Mouse (Mus musculus) cortical plate, adult 2 months (tissue): ENCODE measurements at regions not wholly inside any gene's neighbourhood (a gene's known extent, or its start where the extent isn't known, plus 50 kb on each side); places are given as distances from the start of the nearest gene placed in this dataset.

Experiments
- H3K27ac ChIP-seq: fragments of 200-500 bp; 2 replicates; pipeline ENCODE4 v1.5.1; 2012; ENCODE audit warnings: low read length, control low read depth, inconsistent platforms; ENCODE audit not compliant: insufficient read depth
- H3K4me1 ChIP-seq: fragments of 200-500 bp; 2 replicates; pipeline ENCODE4 v1.6.1; 2011; ENCODE audit warnings: low read length; ENCODE audit not compliant: control insufficient read depth, insufficient read depth
- H3K4me3 ChIP-seq: fragments of 200-500 bp; 2 replicates; pipeline ENCODE4 v1.5.1; 2011; ENCODE audit warnings: mild to moderate bottlenecking, low read length, control low read depth; ENCODE audit not compliant: insufficient read depth
- CTCF ChIP-seq: fragments of 200-500 bp; IDR thresholded peaks from 2 replicates; pipeline ENCODE4 v1.5.1; 2011; ENCODE audit warnings: mild to moderate bottlenecking, control low read depth, low read length; ENCODE audit not compliant: insufficient read depth; ENCODE audit errors: extremely low read depth
- POLR2A ChIP-seq: fragments of 200-500 bp; IDR thresholded peaks from 2 replicates; pipeline ENCODE4 v1.6.1; 2011; ENCODE audit warnings: mild to moderate bottlenecking, low read length, control low read depth; ENCODE audit not compliant: insufficient read depth; ENCODE audit errors: extremely low read depth

GRCm38 (mm10) chr3:38008321-38008720 is 284.0 kb upstream of the Gm5148 start:
- TF ChIP-seq POLR2A (no peak), CTCF (no peak)
- no peak overlapping the region for H3K27ac ChIP-seq
- no peaks in the 10 kb centered on the region for H3K4me1 ChIP-seq
- H3K4me3 ChIP-seq, result no peak overlapping the region

GRCm38 (mm10) chr3:38007626-38008025 is 283.3 kb upstream of the Gm5148 start:
- no peaks in the 10 kb centered on the region for H3K4me1 ChIP-seq
- no peak overlapping the region for H3K4me3 ChIP-seq
- no peak for TF ChIP-seq POLR2A
- no peak for TF ChIP-seq CTCF
- H3K27ac ChIP-seq, result no peak overlapping the region

DNA sequence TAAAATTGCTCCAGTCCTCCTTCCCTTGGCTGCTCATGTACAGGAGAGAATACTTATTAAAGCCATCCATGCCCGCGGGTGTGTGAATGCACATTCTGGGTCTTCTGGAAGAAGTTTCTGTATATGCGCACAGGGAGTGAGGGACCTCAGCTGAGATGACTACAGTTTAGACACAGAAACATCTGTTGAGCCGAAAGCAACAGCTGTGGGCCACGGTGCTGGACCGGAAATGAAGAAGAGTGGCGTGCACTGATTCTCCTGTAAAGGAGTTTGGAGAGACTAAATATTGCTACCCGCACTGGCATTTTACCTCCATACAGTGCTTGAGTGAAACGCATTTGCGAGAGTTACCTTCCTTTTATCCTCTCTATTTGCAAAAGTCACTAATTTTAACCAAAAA is 278.0 kb upstream of the Gm5148 start:
- Histone ChIP-seq H3K4me3 (no peak overlapping the region), H3K4me1 (no peaks in the 10 kb centered on the region), H3K27ac (no peak overlapping the region)
- TF ChIP-seq POLR2A (no peak), CTCF (no peak)

- Histone ChIP-seq H3K27ac (no peak overlapping the region), H3K4me3 (no peak overlapping the region), H3K4me1 (no peaks in the 10 kb centered on the region)
- TF ChIP-seq POLR2A (no peak), CTCF (no peak)
Observed at GRCm38 (mm10) chr3:37999779-38000178, 275.5 kb upstream of the Gm5148 start.

DNA sequence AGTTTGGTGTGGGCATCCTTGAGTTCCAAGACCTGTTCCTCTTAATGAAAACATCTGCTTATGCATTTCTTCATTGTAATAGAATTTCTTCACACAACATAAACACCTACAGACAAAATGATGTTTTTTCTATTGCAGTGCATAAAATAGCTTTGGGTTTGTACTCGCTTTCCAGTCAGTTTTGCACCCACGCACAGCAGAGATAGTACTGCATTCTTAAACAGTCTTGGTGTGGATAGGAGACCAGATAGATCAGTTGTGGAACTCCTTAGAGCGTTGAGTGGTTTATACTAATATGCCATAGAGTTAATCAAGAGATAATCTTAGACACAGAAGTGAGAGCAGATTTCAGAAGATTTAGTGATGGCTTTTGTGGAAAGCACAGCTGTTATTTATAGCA is 273.7 kb upstream of the Gm5148 start:
- Histone ChIP-seq H3K4me1 (no peaks in the 10 kb centered on the region), H3K27ac (no peak overlapping the region), H3K4me3 (no peak overlapping the region)
- TF ChIP-seq CTCF, result no peak
- no peak for TF ChIP-seq POLR2A

- H3K27ac ChIP-seq, result no peak overlapping the region
- H3K4me1 ChIP-seq, result no peaks in the 10 kb centered on the region
- TF ChIP-seq CTCF (no peak), POLR2A (no peak)
- no peak overlapping the region for H3K4me3 ChIP-seq
Observed at GRCm38 (mm10) chr3:37989992-37990391, 265.7 kb upstream of the Gm5148 start.

- TF ChIP-seq CTCF (no peak), POLR2A (no peak)
- Histone ChIP-seq H3K4me1 (no peaks in the 10 kb centered on the region), H3K27ac (no peak overlapping the region), H3K4me3 (no peak overlapping the region)
Observed at GRCm38 (mm10) chr3:37987775-37988505, 263.6 kb upstream of the Gm5148 start.

GRCm38 (mm10) chr3:37987007-37987774 is 262.9 kb upstream of the Gm5148 start:
- H3K27ac ChIP-seq, result no peak overlapping the region
- H3K4me3 ChIP-seq, result no peak overlapping the region
- no peaks in the 10 kb centered on the region for H3K4me1 ChIP-seq
- no peak for TF ChIP-seq POLR2A

- Histone ChIP-seq H3K4me1 (no peaks in the 10 kb centered on the region), H3K27ac (no peak overlapping the region), H3K4me3 (no peak overlapping the region)
- TF ChIP-seq CTCF, result no peak
- TF ChIP-seq POLR2A, result no peak
Observed at GRCm38 (mm10) chr3:37984706-37985105, 260.4 kb upstream of the Gm5148 start.
